Mouse (Mus musculus): ENCODE results near the gene Fryl. TPM values are rescaled to one million over a fixed set of nuclear protein-coding genes. Genes with fewer than 3 reads are reported as not detected.

The Fryl gene
- total and polyA plus RNA-seq, 2 experiments from 2014 or later = 17.7 to 53.6 TPM

GRCm38 (mm10) chr5:73185424-73185823 is 71.0 kb downstream of the Fryl start:
- WGBS = 88% methylated on average over 4 of the region's 4 CpGs
- ATAC-seq = no peak
- Histone ChIP-seq H3K27me3 (ENCODE audit: insufficient read depth, low read length) (no peaks in the 10 kb centered on the region), H3K9ac (no peak overlapping the region), H3K9me3 (ENCODE audit: low read length) (no peaks in the 10 kb centered on the region), H3K27ac (ENCODE audit: low read depth, low read length) (no peak overlapping the region), H3K4me1 (ENCODE audit: insufficient read depth) (no peaks in the 10 kb centered on the region), H3K4me2 (ENCODE audit: low read depth) (no peak overlapping the region), H3K36me3 (ENCODE audit: insufficient read depth) (no peaks in the 10 kb centered on the region), H3K4me3 (ENCODE audit: low read depth, low read length) (no peak overlapping the region)
- no peak for TF ChIP-seq CTCF (IDR thresholded peaks at IDR 0.05; ENCODE audit: low read depth)
- no peak for DNase-seq

GRCm38 (mm10) chr5:73182701-73183447 is 73.5 kb downstream of the Fryl start:
- ATAC-seq = no peak
- 94% methylated on average over 12 of the region's 12 CpGs for WGBS
- H3K4me3 ChIP-seq (ENCODE audit: low read depth, low read length) = no peak overlapping the region
- no peak for TF ChIP-seq CTCF (IDR thresholded peaks at IDR 0.05; ENCODE audit: low read depth)
- H3K9ac ChIP-seq = no peak overlapping the region
- no peaks in the 10 kb centered on the region for H3K9me3 ChIP-seq (ENCODE audit: low read length)
- H3K27ac ChIP-seq (ENCODE audit: low read depth, low read length) = no peak overlapping the region
- no peak overlapping the region for H3K4me2 ChIP-seq (ENCODE audit: low read depth)
- H3K4me1 ChIP-seq (ENCODE audit: insufficient read depth) = no peaks in the 10 kb centered on the region
- no peaks in the 10 kb centered on the region for H3K36me3 ChIP-seq (ENCODE audit: insufficient read depth)
- DNase-seq = no peak
- H3K27me3 ChIP-seq (ENCODE audit: insufficient read depth, low read length) = no peaks in the 10 kb centered on the region

DNA sequence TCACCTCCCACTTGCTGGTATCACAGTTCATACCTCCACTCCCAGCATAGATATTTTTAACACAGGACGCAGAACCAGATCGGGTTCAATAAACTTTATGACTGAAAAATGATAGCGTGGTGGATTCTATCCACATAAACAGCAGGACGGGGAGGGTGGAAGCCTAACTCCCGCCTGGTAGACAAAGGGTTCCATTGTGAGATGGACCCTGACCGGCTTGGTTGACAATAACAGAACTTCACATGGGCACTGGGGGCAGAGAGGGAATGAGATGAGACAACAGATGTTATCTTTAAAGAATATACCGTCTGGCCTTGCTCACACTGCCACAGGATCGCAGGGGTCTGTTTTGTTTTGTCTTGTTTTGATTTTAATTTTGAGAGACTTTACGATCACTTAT is 74.2 kb downstream of the Fryl start:
- ATAC-seq (no peak), DNase-seq (no peak)
- Histone ChIP-seq H3K9ac (no peak overlapping the region), H3K36me3 (ENCODE audit: insufficient read depth) (no peaks in the 10 kb centered on the region), H3K27ac (ENCODE audit: low read depth, low read length) (no peak overlapping the region), H3K4me3 (ENCODE audit: low read depth, low read length) (no peak overlapping the region), H3K4me1 (ENCODE audit: insufficient read depth) (no peaks in the 10 kb centered on the region), H3K4me2 (ENCODE audit: low read depth) (no peak overlapping the region), H3K27me3 (ENCODE audit: insufficient read depth, low read length) (no peaks in the 10 kb centered on the region), H3K9me3 (ENCODE audit: low read length) (no peaks in the 10 kb centered on the region)
- TF ChIP-seq CTCF (IDR thresholded peaks at IDR 0.05; ENCODE audit: low read depth) = no peak
- 78% methylated on average over 9 of the region's 9 CpGs for WGBS

GRCm38 (mm10) chr5:73176294-73176693 is 80.1 kb downstream of the Fryl start:
- no peak overlapping the region for H3K27ac ChIP-seq (ENCODE audit: low read depth, low read length)
- no peak for DNase-seq
- H3K4me2 ChIP-seq (ENCODE audit: low read depth) = no peak overlapping the region
- no peak for TF ChIP-seq CTCF (IDR thresholded peaks at IDR 0.05; ENCODE audit: low read depth)
- H3K4me1 ChIP-seq (ENCODE audit: insufficient read depth) = 0 out of 2 replicates have a peak, but pooled peaks cover under 1% of the 10 kb centered on the region
- H3K9ac ChIP-seq = no peak overlapping the region
- H3K27me3 ChIP-seq (ENCODE audit: insufficient read depth, low read length) = no peaks in the 10 kb centered on the region
- H3K4me3 ChIP-seq (ENCODE audit: low read depth, low read length) = no peak overlapping the region
- no peak for ATAC-seq
- no peaks in the 10 kb centered on the region for H3K36me3 ChIP-seq (ENCODE audit: insufficient read depth)
- 68% methylated on average over 4 of the region's 4 CpGs for WGBS
- no peaks in the 10 kb centered on the region for H3K9me3 ChIP-seq (ENCODE audit: low read length)

DNA sequence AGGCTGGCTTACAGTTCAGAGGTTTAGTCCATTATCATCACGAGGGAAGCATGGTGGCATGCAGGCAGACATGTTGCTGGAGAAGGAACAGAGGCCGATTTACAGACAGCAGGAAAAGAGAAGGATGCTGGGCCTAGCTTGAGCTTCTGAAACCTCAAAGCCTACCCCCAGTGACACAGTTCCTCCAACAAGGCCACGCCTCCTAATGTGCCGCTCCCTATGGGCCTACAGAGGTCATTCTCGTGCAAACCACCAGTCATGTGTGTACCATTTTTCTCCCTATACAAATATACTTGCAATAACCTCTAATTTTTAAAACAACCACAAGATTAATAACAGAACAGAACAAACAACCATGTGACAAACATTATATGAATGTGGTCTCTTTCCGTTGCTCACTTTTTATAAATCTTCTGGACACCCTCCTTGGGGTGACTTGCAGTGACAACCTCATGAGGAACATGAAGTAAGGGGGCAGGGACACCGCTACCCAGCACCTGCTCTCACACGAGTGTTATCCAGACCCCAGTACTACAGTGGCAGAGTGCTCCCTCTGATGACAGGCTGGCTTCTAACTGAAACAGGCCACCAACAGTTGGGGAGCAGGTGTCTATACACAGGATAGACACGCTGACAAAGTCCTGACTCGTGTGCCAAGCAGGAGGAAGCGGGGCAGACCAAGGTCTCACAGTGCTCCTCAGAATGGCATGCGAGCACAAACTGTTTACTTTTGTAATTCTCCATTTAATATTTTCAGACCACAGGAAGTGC is 80.9 kb downstream of the Fryl start:
- 87% methylated on average over 12 of the region's 12 CpGs for WGBS
- 0 out of 2 replicates have a peak, but pooled peaks cover 5% of the 10 kb centered on the region for H3K4me1 ChIP-seq (ENCODE audit: insufficient read depth)
- no peak overlapping the region for H3K4me2 ChIP-seq (ENCODE audit: low read depth)
- ATAC-seq (no peak), DNase-seq (no peak)
- H3K9me3 ChIP-seq (ENCODE audit: low read length) = no peaks in the 10 kb centered on the region
- no peak overlapping the region for H3K4me3 ChIP-seq (ENCODE audit: low read depth, low read length)
- TF ChIP-seq CTCF (IDR thresholded peaks at IDR 0.05; ENCODE audit: low read depth) = no peak
- no peaks in the 10 kb centered on the region for H3K27me3 ChIP-seq (ENCODE audit: insufficient read depth, low read length)
- no peaks in the 10 kb centered on the region for H3K36me3 ChIP-seq (ENCODE audit: insufficient read depth)
- no peak overlapping the region for H3K27ac ChIP-seq (ENCODE audit: low read depth, low read length)
- H3K9ac ChIP-seq = no peak overlapping the region

DNA sequence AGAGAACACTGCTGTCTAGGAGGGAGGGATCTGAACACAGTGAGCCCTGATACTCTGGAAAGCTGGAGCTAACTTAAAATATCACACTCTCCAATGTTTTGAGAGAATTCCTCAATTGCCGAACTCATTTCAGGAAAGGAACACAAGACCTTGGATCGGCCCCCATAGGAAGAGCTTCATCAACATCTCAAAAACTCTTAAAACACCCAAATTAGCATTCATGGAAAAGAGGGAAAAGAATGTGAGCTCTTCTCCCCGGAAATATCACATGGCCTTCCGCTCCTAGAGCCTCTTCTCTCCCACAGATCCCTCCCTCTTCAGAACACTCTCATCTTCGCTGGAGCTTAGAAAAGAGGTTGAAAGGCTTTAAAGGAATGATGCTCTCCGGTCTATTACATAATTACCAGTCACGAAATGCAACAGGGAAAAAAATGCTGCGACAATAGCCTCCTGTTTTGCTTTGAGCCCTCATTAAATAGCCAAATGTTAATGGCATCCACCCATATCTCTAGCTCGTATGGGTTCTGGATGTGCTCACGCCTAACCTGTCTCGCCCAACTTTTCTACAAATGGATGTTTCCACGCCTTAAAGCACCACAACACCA is 84.4 kb downstream of the Fryl start:
- DNase-seq (no peak), ATAC-seq (no peak)
- no peak overlapping the region for H3K27ac ChIP-seq (ENCODE audit: low read depth, low read length)
- WGBS = 60% methylated on average over 12 of the region's 12 CpGs
- H3K9me3 ChIP-seq (ENCODE audit: low read length) = no peaks in the 10 kb centered on the region
- no peak for TF ChIP-seq CTCF (IDR thresholded peaks at IDR 0.05; ENCODE audit: low read depth)
- no peak overlapping the region for H3K9ac ChIP-seq
- peaks cover 15% of the 10 kb centered on the region for H3K4me1 ChIP-seq (ENCODE audit: insufficient read depth)
- H3K4me3 ChIP-seq (ENCODE audit: low read depth, low read length) = no peak overlapping the region
- H3K36me3 ChIP-seq (ENCODE audit: insufficient read depth) = no peaks in the 10 kb centered on the region
- H3K27me3 ChIP-seq (ENCODE audit: insufficient read depth, low read length) = no peaks in the 10 kb centered on the region
- no peak overlapping the region for H3K4me2 ChIP-seq (ENCODE audit: low read depth)

DNA sequence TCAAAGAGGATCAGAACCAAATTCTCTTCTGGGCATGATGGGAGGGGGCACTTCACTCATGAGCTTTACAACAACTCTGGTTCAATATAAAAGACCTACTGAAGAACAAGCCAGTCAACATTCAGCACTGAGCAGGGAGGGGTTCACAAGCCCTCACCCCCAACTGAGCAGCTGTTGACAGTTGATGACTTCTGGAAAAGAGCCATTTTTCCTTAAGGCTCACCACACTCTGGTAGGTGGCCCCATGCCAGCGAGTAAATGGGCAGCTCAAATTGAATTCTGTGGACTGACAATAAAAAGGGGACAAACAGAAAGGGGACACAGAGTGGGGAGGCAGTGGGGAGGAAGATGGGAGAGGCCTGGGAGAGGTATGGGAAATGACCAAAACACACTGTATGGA is 85.2 kb downstream of the Fryl start:
- H3K27ac ChIP-seq (ENCODE audit: low read depth, low read length) = no peak overlapping the region
- H3K36me3 ChIP-seq (ENCODE audit: insufficient read depth) = no peaks in the 10 kb centered on the region
- H3K27me3 ChIP-seq (ENCODE audit: insufficient read depth, low read length) = no peaks in the 10 kb centered on the region
- H3K4me2 ChIP-seq (ENCODE audit: low read depth) = no peak overlapping the region
- 17% methylated on average over 1 of the region's 1 CpGs for whole genome bisulfite sequencing
- DNase-seq = no peak
- peaks cover 15% of the 10 kb centered on the region for H3K4me1 ChIP-seq (ENCODE audit: insufficient read depth)
- no peak overlapping the region for H3K4me3 ChIP-seq (ENCODE audit: low read depth, low read length)
- no peak for ATAC-seq
- no peak for TF ChIP-seq CTCF (IDR thresholded peaks at IDR 0.05; ENCODE audit: low read depth)
- H3K9me3 ChIP-seq (ENCODE audit: low read length) = no peaks in the 10 kb centered on the region
- no peak overlapping the region for H3K9ac ChIP-seq
